ENCODE assay signal across 9 mouse cellular contexts in the genomic region with DNA sequence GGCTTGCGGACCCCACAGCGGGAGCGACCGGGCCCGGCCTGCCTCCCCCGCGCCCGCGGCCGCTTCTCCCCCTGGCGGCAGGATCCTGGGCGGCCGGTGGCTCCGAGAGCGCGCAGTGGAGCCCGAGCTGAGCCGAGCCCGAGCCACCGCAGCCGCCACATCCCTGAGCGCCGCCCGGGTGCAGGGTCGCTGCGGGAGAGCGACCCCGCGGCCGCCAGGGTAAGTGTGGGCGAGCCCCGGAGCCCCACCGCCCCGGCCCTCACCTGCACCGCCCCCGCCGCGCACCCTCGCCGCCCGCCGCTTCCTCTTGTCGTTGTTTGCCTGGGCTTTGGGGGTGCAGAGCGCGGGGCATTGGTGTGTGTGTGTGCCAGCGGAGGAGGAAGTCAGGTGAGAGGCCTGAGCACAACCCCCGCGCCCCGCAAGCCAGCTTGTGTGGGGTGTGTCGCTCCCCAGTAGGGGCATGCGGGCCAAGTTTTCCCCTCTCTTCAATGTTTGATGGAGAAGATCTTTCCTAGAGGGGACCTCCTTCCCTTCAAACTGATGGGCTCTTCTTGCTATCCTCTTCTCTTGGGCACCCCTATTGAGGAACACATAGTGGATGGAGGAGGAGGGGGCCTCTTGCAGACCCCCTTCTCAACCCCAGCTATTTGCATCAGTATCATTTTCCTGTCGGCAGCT. TPM values are rescaled to one million over a fixed set of nuclear protein-coding genes. Genes with fewer than 3 reads are reported as not detected.
DNase-seq lines count a peak whose midpoint lies in the region; ATAC-seq lines count a peak whose summit lies in the region.
"Had no signal": no experiment of that assay in that cellular context is flagged by ENCODE, and none has a peak within 500 bp of the region (broad histone marks: within the 10 kb centered on the region; RNA-seq: fewer than 3 reads in every experiment).

Gene Satb1, minus strand, starts transcription at position 391 of the 678 bp plus-strand sequence.

- peak within 1 kb of the TSS; percentile 68 for H3K4me3 ChIP-seq in embryonic facial prominence, embryonic 13.5 days
- H3K4me3 ChIP-seq in kidney, embryonic 14.5 days (ENCODE audit: low read length) = peak within 1 kb of the TSS; percentile 68
- peak within 1 kb of the TSS; percentile 62 for H3K4me3 ChIP-seq in liver, embryonic 12.5 days

- no peaks in the 10 kb centered on the region for H3K36me3 ChIP-seq in embryonic facial prominence, embryonic 13.5 days
- H3K36me3 ChIP-seq in kidney, embryonic 14.5 days (ENCODE audit: control insufficient read depth, insufficient read depth, low read length) = no peaks in the 10 kb centered on the region
- no peaks in the 10 kb centered on the region for H3K36me3 ChIP-seq in liver, embryonic 12.5 days

- H3K4me1 ChIP-seq in embryonic facial prominence, embryonic 13.5 days = peaks cover 18% of the 10 kb centered on the region
- H3K4me1 ChIP-seq in kidney, embryonic 14.5 days (ENCODE audit: control insufficient read depth, insufficient read depth, low read length) = 0 out of 2 replicates have a peak, but pooled peaks cover 7% of the 10 kb centered on the region
- H3K4me1 ChIP-seq in liver, embryonic 12.5 days = peaks cover 12% of the 10 kb centered on the region; the same call in 1 of the 2 replicates

- peak; percentile 28 for DNase-seq in layer of hippocampus, adult 11-12 months (ENCODE audit: low spot score)
- DNase-seq in layer of hippocampus, adult 9-11 months = no peak
- DNase-seq in heart, adult 9 months (ENCODE audit: low spot score in 2 of 2) = peak; percentile 14 to 24
- DNase-seq in spleen, postnatal 4 days (ENCODE audit: low spot score in 2 of 2) = peak; percentile 70 to 86

- peak within 1 kb of the TSS; percentile 75 for H3K9ac ChIP-seq in embryonic facial prominence, embryonic 13.5 days
- H3K9ac ChIP-seq in kidney, embryonic 14.5 days (ENCODE audit: low read depth, low read length) = peak within 1 kb of the TSS; percentile 50
- H3K9ac ChIP-seq in liver, embryonic 12.5 days = peak within 1 kb of the TSS; percentile 53; the same call in 1 of the 2 replicates

- H3K4me2 ChIP-seq in embryonic facial prominence, embryonic 13.5 days = peak within 1 kb of the TSS; percentile 98
- H3K4me2 ChIP-seq in kidney, embryonic 14.5 days (replicated peaks; ENCODE audit: low read depth, low read length) = peak within 1 kb of the TSS; percentile 97
- H3K4me2 ChIP-seq in liver, embryonic 12.5 days = peak within 1 kb of the TSS; percentile 83

- H3K27me3 ChIP-seq in embryonic facial prominence, embryonic 13.5 days = peaks cover 68% of the 10 kb centered on the region
- H3K27me3 ChIP-seq in kidney, embryonic 14.5 days (ENCODE audit: control insufficient read depth, insufficient read depth, low read length) = peaks cover 65% of the 10 kb centered on the region
- H3K27me3 ChIP-seq in liver, embryonic 12.5 days (replicated peaks) = peaks cover 69% of the 10 kb centered on the region
- H3K27me3 ChIP-seq: CH12.LX had no signal

- H3K27ac ChIP-seq in embryonic facial prominence, embryonic 13.5 days = no peak within 1 kb of the TSS
- no peak within 1 kb of the TSS for H3K27ac ChIP-seq in kidney, embryonic 14.5 days (ENCODE audit: low read depth, low read length)
- no peak within 1 kb of the TSS for H3K27ac ChIP-seq in liver, embryonic 12.5 days

- peak; percentile 87 for ATAC-seq in embryonic facial prominence, embryonic 13.5 days (ENCODE audit: insufficient number of reproducible peaks, insufficient read depth, low FRiP score, low TSS enrichment, low read depth)
- peak; percentile 91 for ATAC-seq in kidney, embryonic 14.5 days (ENCODE audit: low FRiP score, low TSS enrichment)
- peak; percentile 73 for ATAC-seq in liver, embryonic 12.5 days
- ATAC-seq in monocyte, adult 5-6 weeks (replicated peaks; ENCODE audit: insufficient number of reproducible peaks, low FRiP score, low TSS enrichment, poor library complexity, severe bottlenecking) = peak; percentile 47; the same call in 1 of the 2 replicates

- WGBS in embryonic facial prominence, embryonic 13.5 days = under 1% methylated on average over 51 of the region's 52 CpGs
- WGBS in kidney, embryonic 14.5 days = 1% methylated on average over 30 of the region's 52 CpGs
- under 1% methylated on average over 42 of the region's 52 CpGs for WGBS in liver, embryonic 12.5 days (ENCODE audit: insufficient replicate concordance)

- no peaks in the 10 kb centered on the region for H3K9me3 ChIP-seq in embryonic facial prominence, embryonic 13.5 days
- H3K9me3 ChIP-seq in kidney, embryonic 14.5 days (ENCODE audit: control insufficient read depth, low read length) = no peaks in the 10 kb centered on the region
- no peaks in the 10 kb centered on the region for H3K9me3 ChIP-seq in liver, embryonic 12.5 days (replicated peaks)

RNA-seq across cellular contexts. Expression of gene Satb1, which starts in this region (rescaled TPM):
- polyA plus RNA-seq in embryonic facial prominence, embryonic 13.5 days (2015; fragmentation: Nextera tagmentation; extraction: Ambion mirVana) = 18.0 and 20.2 TPM in 2 replicates
- polyA plus RNA-seq in kidney, embryonic 14.5 days (2014; fragmentation: Nextera tagmentation; extraction: Ambion mirVana) = 9.0 and 12.7 TPM in 2 replicates
- 2.4 and 2.7 TPM in 2 replicates for polyA plus RNA-seq in liver, embryonic 12.5 days (2016; fragmentation: Nextera tagmentation; extraction: Ambion mirVana)
- total RNA-seq in monocyte, adult 5-6 weeks (2017) = 64.2 to 128 TPM (median 84.7 TPM) in 3 replicates
- total RNA-seq: CH12.LX had no signal
